Comparison of ENCODE assay signal across 22 mouse cellular contexts in genomic region chr15:101966808-101967207, GRCm38 (mm10). TPM values are rescaled to one million over a fixed set of nuclear protein-coding genes. Genes with fewer than 3 reads are reported as not detected.
A peak's percentile ranks its signal among the peaks of the same experiment; 100 is the strongest.
DNase-seq lines count a peak whose midpoint lies in the region; ATAC-seq and TF ChIP-seq lines count a peak whose summit lies in the region.
"Had no signal": no experiment of that assay in that cellular context is flagged by ENCODE, and none has a peak within 500 bp of the region (broad histone marks: within the 10 kb centered on the region; RNA-seq: fewer than 3 reads in every experiment).

No protein-coding gene starts in this region.

- TF ChIP-seq CTCF in heart, postnatal 0 days (IDR thresholded peaks at IDR 0.05; ENCODE audit: low read depth): no peak

- no peak overlapping the region for H3K9ac ChIP-seq in heart, postnatal 0 days (replicated peaks; ENCODE audit: low read depth, low read length)
- H3K9ac ChIP-seq in embryonic facial prominence, embryonic 15.5 days: no peak overlapping the region
- H3K9ac ChIP-seq in intestine, embryonic 16.5 days (ENCODE audit: low read depth, low read length): no peak overlapping the region
- H3K9ac ChIP-seq: hindbrain, embryonic 12.5 days; neural tube, embryonic 12.5 days had no signal

- 0 out of 2 replicates have a peak, but pooled peaks have one; percentile 20 for ATAC-seq in heart, postnatal 0 days (ENCODE audit: insufficient read depth, low read depth)
- no peak for ATAC-seq in embryonic facial prominence, embryonic 15.5 days (ENCODE audit: insufficient number of reproducible peaks, low FRiP score, low TSS enrichment, low read depth)
- ATAC-seq in intestine, embryonic 16.5 days: peak; percentile 58; the same call in 1 of the 2 replicates

- no peaks in the 10 kb centered on the region for H3K9me3 ChIP-seq in heart, postnatal 0 days (replicated peaks; ENCODE audit: control insufficient read depth, low read length)
- no peaks in the 10 kb centered on the region for H3K9me3 ChIP-seq in embryonic facial prominence, embryonic 15.5 days (replicated peaks)
- no peaks in the 10 kb centered on the region for H3K9me3 ChIP-seq in intestine, embryonic 16.5 days (ENCODE audit: control insufficient read depth, low read length)
- H3K9me3 ChIP-seq in forebrain, embryonic 10.5 days: no peaks in the 10 kb centered on the region
- H3K9me3 ChIP-seq: G1E; hindbrain, embryonic 12.5 days; neural tube, embryonic 12.5 days had no signal

- no peaks in the 10 kb centered on the region for H3K36me3 ChIP-seq in heart, postnatal 0 days (replicated peaks; ENCODE audit: control insufficient read depth, insufficient read depth, low read length)
- no peaks in the 10 kb centered on the region for H3K36me3 ChIP-seq in embryonic facial prominence, embryonic 15.5 days
- no peaks in the 10 kb centered on the region for H3K36me3 ChIP-seq in intestine, embryonic 16.5 days (ENCODE audit: control insufficient read depth, insufficient read depth, low read length)
- no peaks in the 10 kb centered on the region for H3K36me3 ChIP-seq in forebrain, embryonic 10.5 days (replicated peaks)
- H3K36me3 ChIP-seq: G1E; hindbrain, embryonic 12.5 days; neural tube, embryonic 12.5 days had no signal

- no peak for TF ChIP-seq EP300 in heart, postnatal 0 days (IDR thresholded peaks at IDR 0.05; ENCODE audit: low read depth)

- no peaks in the 10 kb centered on the region for H3K27me3 ChIP-seq in heart, postnatal 0 days (ENCODE audit: control insufficient read depth, insufficient read depth, low read length)
- H3K27me3 ChIP-seq in embryonic facial prominence, embryonic 15.5 days: no peaks in the 10 kb centered on the region
- H3K27me3 ChIP-seq in intestine, embryonic 16.5 days (replicated peaks; ENCODE audit: control insufficient read depth, insufficient read depth, low read length): no peaks in the 10 kb centered on the region
- peaks cover 2% of the 10 kb centered on the region; the same call in 1 of the 2 replicates for H3K27me3 ChIP-seq in forebrain, embryonic 10.5 days (ENCODE audit: poor library complexity, severe bottlenecking)
- H3K27me3 ChIP-seq: neural tube, embryonic 12.5 days had no signal

- 58% methylated on average over 8 of the region's 8 CpGs for WGBS in heart, postnatal 0 days
- 64% methylated on average over 8 of the region's 8 CpGs for WGBS in embryonic facial prominence, embryonic 15.5 days
- WGBS in intestine, embryonic 16.5 days: 71% methylated on average over 8 of the region's 8 CpGs
- WGBS in forebrain, embryonic 10.5 days: 85% methylated on average over 8 of the region's 8 CpGs

- no peak overlapping the region for H3K4me3 ChIP-seq in heart, postnatal 0 days (ENCODE audit: low read depth, low read length)
- no peak overlapping the region for H3K4me3 ChIP-seq in embryonic facial prominence, embryonic 15.5 days (replicated peaks)
- no peak overlapping the region for H3K4me3 ChIP-seq in intestine, embryonic 16.5 days (ENCODE audit: low read length)
- H3K4me3 ChIP-seq in forebrain, embryonic 10.5 days: no peak overlapping the region
- H3K4me3 ChIP-seq: hindbrain, embryonic 12.5 days; neural tube, embryonic 12.5 days had no signal

- no peak overlapping the region for H3K4me2 ChIP-seq in heart, postnatal 0 days (ENCODE audit: low read depth, low read length)
- no peak overlapping the region for H3K4me2 ChIP-seq in embryonic facial prominence, embryonic 15.5 days (replicated peaks)
- no peak overlapping the region for H3K4me2 ChIP-seq in intestine, embryonic 16.5 days (ENCODE audit: low read depth, low read length)
- H3K4me2 ChIP-seq: hindbrain, embryonic 12.5 days; liver, embryonic 11.5 days; neural tube, embryonic 12.5 days had no signal

- no peak for DNase-seq in heart, postnatal 0 days (ENCODE audit: low spot score)
- no peak for DNase-seq in heart, adult 8-10 months (ENCODE audit: low spot score)
- peak; percentile 90 for DNase-seq in lung, postnatal 25 days (ENCODE audit: low spot score)
- DNase-seq in forebrain, embryonic 10.5 days (ENCODE audit: extremely low spot score, low spot score): no peak
- DNase-seq in spleen, postnatal 10 days (ENCODE audit: low spot score in 2 of 2): no peak
- DNase-seq in spleen, postnatal 14 days (ENCODE audit: low spot score in 2 of 2): no peak
- DNase-seq: adrenal gland, postnatal 10 days; cerebellum, postnatal 10 days; kidney, adult 9 months; right cerebral cortex, adult 18-20 months; thymus, postnatal 25 days had no signal

- no peak overlapping the region for H3K27ac ChIP-seq in heart, postnatal 0 days (ENCODE audit: low read depth)
- H3K27ac ChIP-seq in embryonic facial prominence, embryonic 15.5 days (replicated peaks): peak overlapping the region; percentile 75
- H3K27ac ChIP-seq in intestine, embryonic 16.5 days (ENCODE audit: low read length): no peak overlapping the region
- H3K27ac ChIP-seq in forebrain, embryonic 10.5 days: no peak overlapping the region
- H3K27ac ChIP-seq: hindbrain, embryonic 12.5 days; neural tube, embryonic 12.5 days had no signal

- H3K4me1 ChIP-seq in heart, postnatal 0 days (ENCODE audit: control insufficient read depth, insufficient read depth): no peaks in the 10 kb centered on the region
- no peaks in the 10 kb centered on the region for H3K4me1 ChIP-seq in embryonic facial prominence, embryonic 15.5 days
- H3K4me1 ChIP-seq in intestine, embryonic 16.5 days (ENCODE audit: control insufficient read depth, insufficient read depth, low read length): no peaks in the 10 kb centered on the region
- H3K4me1 ChIP-seq in forebrain, embryonic 10.5 days: no peaks in the 10 kb centered on the region
- H3K4me1 ChIP-seq: hindbrain, embryonic 12.5 days; neural tube, embryonic 12.5 days had no signal

RNA-seq across cellular contexts. Expression of gene Krt78, which starts 12.7 kb away (rescaled TPM):
- total RNA-seq in heart, postnatal 0 days (2014; rRNA removed; ENCODE audit: low replicate concordance): not detected in 2 replicates
- not detected in 2 replicates for polyA plus RNA-seq in heart, postnatal 0 days (2015; fragmentation: Nextera tagmentation; extraction: Ambion mirVana)
- under 1 TPM in 1 of 4 experiments, not detected in 3; 0.06 TPM for total RNA-seq in heart, adult 8-10 months (2022)
- 11.5 and 14.1 TPM in 2 replicates for polyA plus RNA-seq in embryonic facial prominence, embryonic 15.5 days (2015; fragmentation: Nextera tagmentation; extraction: Ambion mirVana)
- 0.07 and 0.17 TPM in 2 replicates for polyA plus RNA-seq in intestine, embryonic 16.5 days (2015; fragmentation: Nextera tagmentation; extraction: Ambion mirVana)
- polyA plus RNA-seq in forebrain, embryonic 10.5 days (2016; fragmentation: Nextera tagmentation; extraction: Ambion mirVana): not detected in 2 replicates
- total RNA-seq: gastrocnemius, postnatal 4 days; layer of hippocampus, adult 8-10 months; left cerebral cortex, postnatal 14 days; megakaryocyte, adult 5-6 weeks had no signal
- polyA plus RNA-seq: G1E; hindbrain, embryonic 12.5 days; liver, embryonic 11.5 days; midbrain, postnatal 0 days; neural tube, embryonic 12.5 days had no signal

RNA-seq across cellular contexts. Expression of gene Krt79, which starts 26.7 kb away (rescaled TPM):
- total RNA-seq in heart, postnatal 0 days (2014; rRNA removed; ENCODE audit: low replicate concordance): not detected in 2 replicates
- polyA plus RNA-seq in heart, postnatal 0 days (2015; fragmentation: Nextera tagmentation; extraction: Ambion mirVana): 0.31 and 0.44 TPM in 2 replicates
- total RNA-seq in heart, adult 8-10 months (2022): not detected
- 67.2 and 70.6 TPM in 2 replicates for polyA plus RNA-seq in embryonic facial prominence, embryonic 15.5 days (2015; fragmentation: Nextera tagmentation; extraction: Ambion mirVana)
- 0.06 TPM in 1 of 2 replicates, not detected in the other for polyA plus RNA-seq in intestine, embryonic 16.5 days (2015; fragmentation: Nextera tagmentation; extraction: Ambion mirVana)
- polyA plus RNA-seq in forebrain, embryonic 10.5 days (2016; fragmentation: Nextera tagmentation; extraction: Ambion mirVana): 0.09 and 0.12 TPM in 2 replicates
- total RNA-seq: G1E; left cerebral cortex, postnatal 14 days; megakaryocyte, adult 5-6 weeks had no signal
- polyA plus RNA-seq: G1E; hindbrain, embryonic 12.5 days; liver, embryonic 11.5 days had no signal

RNA-seq across cellular contexts. Expression of gene Krt8, which starts 37.5 kb away (rescaled TPM):
- total RNA-seq in heart, postnatal 0 days (2014; rRNA removed; ENCODE audit: low replicate concordance): 19.0 and 110 TPM in 2 replicates
- 7.2 and 10.0 TPM in 2 replicates for polyA plus RNA-seq in heart, postnatal 0 days (2015; fragmentation: Nextera tagmentation; extraction: Ambion mirVana)
- 1 to 10 TPM in 3 of 4 experiments, under 1 TPM in 1; 0.92 to 3.0 (median 1.5) TPM for total RNA-seq in heart, adult 8-10 months (2022)
- 131 and 181 TPM in 2 replicates for polyA plus RNA-seq in embryonic facial prominence, embryonic 15.5 days (2015; fragmentation: Nextera tagmentation; extraction: Ambion mirVana)
- 1,017 and 1,065 TPM in 2 replicates for polyA plus RNA-seq in intestine, embryonic 16.5 days (2015; fragmentation: Nextera tagmentation; extraction: Ambion mirVana)
- polyA plus RNA-seq in forebrain, embryonic 10.5 days (2016; fragmentation: Nextera tagmentation; extraction: Ambion mirVana): 32.6 and 35.6 TPM in 2 replicates
- total RNA-seq: G1E; left cerebral cortex, postnatal 14 days; megakaryocyte, adult 5-6 weeks had no signal
- polyA plus RNA-seq: G1E had no signal

RNA-seq across cellular contexts. Expression of gene Krt4, which starts 42.3 kb away (rescaled TPM):
- 5.4 TPM in 1 of 2 replicates, not detected in the other for total RNA-seq in heart, postnatal 0 days (2014; rRNA removed; ENCODE audit: low replicate concordance)
- 0.12 TPM in 1 of 2 replicates, not detected in the other for polyA plus RNA-seq in heart, postnatal 0 days (2015; fragmentation: Nextera tagmentation; extraction: Ambion mirVana)
- not detected for total RNA-seq in heart, adult 8-10 months (2022)
- polyA plus RNA-seq in embryonic facial prominence, embryonic 15.5 days (2015; fragmentation: Nextera tagmentation; extraction: Ambion mirVana): 212 and 217 TPM in 2 replicates
- polyA plus RNA-seq in intestine, embryonic 16.5 days (2015; fragmentation: Nextera tagmentation; extraction: Ambion mirVana): 1.0 TPM in 1 of 2 replicates, not detected in the other
- not detected in 2 replicates for polyA plus RNA-seq in forebrain, embryonic 10.5 days (2016; fragmentation: Nextera tagmentation; extraction: Ambion mirVana)
- total RNA-seq: layer of hippocampus, adult 8-10 months; left cerebral cortex, postnatal 14 days; megakaryocyte, adult 5-6 weeks had no signal
- polyA plus RNA-seq: G1E; hindbrain, embryonic 12.5 days; liver, embryonic 11.5 days; midbrain, postnatal 0 days; neural tube, embryonic 12.5 days had no signal

Comparison
In these comparisons a context has a peak if more than half of its experiments do, and no peak if none do; other contexts are left out.
1. RNA of gene Krt78, which starts 12.7 kb away (polyA plus RNA-seq): 11.5 to 14.1 TPM in embryonic facial prominence, embryonic 15.5 days; 0.07 to 0.17 TPM in intestine, embryonic 16.5 days, not detected in heart, postnatal 0 days and not detected in forebrain, embryonic 10.5 days; every median in the first group is over 10 times any median in the second.
2. RNA of gene Krt79, which starts 26.7 kb away (polyA plus RNA-seq): 67.2 to 70.6 TPM in embryonic facial prominence, embryonic 15.5 days; 0.31 to 0.44 TPM in heart, postnatal 0 days, 0.09 to 0.12 TPM in forebrain, embryonic 10.5 days and 0.06 TPM in intestine, embryonic 16.5 days; every median in the first group is over 10 times any median in the second.